Mouse (Mus musculus): Measurements from ENCODE around the gene Uox. TPM values are rescaled to one million over a fixed set of nuclear protein-coding genes. Genes with fewer than 3 reads are reported as not detected.

Uox gene
- polyA plus RNA-seq (2012; rRNA removed) = 0.11 and 0.75 TPM in 2 replicates

DNA sequence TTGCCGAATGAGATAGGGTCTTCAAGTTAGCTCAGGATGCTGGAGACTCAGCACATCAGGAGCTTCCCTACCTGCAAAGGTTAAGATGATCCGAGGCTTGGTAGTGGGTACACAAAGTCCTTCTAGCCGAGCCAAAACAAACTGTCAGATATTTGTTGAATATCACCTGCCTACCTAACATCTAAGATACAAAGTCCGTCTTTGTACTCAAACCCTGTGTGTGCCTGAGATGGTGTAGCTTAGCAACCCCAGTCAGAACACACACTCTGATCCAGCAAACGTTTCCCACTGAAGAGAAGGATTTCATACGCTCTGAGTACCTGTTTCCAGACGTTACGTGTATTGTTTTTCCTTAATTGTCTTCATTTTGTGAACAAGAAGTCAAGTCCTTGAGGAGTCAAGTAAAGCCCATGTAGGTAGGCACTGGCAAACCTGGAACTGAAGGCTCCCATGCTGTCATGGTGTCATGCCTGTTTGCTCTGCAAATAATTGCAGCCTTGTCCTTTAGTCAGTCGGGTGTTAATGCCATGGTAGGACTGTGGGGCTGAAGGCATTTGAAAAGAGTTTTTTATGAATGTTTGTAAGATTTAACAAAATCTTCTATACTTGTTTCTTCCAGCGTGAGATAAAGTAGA, at the start of gene Uox:
Gene Uox, plus strand, starts transcription at position 279 of the 635 bp plus-strand sequence.
- H3K4me3 ChIP-seq (ENCODE audit: control insufficient read depth, low read depth, low read length) = no peak within 1 kb of the TSS
- H3K4me1 ChIP-seq (ENCODE audit: control insufficient read depth, insufficient read depth, low read length) = no peaks in the 10 kb centered on the region
- H3K36me3 ChIP-seq (ENCODE audit: control insufficient read depth, insufficient read depth, low read length) = no peaks in the 10 kb centered on the region
- H3K27ac ChIP-seq (ENCODE audit: control insufficient read depth, insufficient read depth, low read depth, low read length) = no peak within 1 kb of the TSS
- TF ChIP-seq CTCF (IDR thresholded peaks at IDR 0.05; ENCODE audit: control insufficient read depth, insufficient read depth, insufficient replicate concordance, low read depth, low read length) (no peak), POLR2A (IDR thresholded peaks at IDR 0.05; ENCODE audit: control insufficient read depth, low read depth, low read length) (no peak)
- no peaks in the 10 kb centered on the region for H3K27me3 ChIP-seq (ENCODE audit: control insufficient read depth, insufficient read depth, low read length)

DNA sequence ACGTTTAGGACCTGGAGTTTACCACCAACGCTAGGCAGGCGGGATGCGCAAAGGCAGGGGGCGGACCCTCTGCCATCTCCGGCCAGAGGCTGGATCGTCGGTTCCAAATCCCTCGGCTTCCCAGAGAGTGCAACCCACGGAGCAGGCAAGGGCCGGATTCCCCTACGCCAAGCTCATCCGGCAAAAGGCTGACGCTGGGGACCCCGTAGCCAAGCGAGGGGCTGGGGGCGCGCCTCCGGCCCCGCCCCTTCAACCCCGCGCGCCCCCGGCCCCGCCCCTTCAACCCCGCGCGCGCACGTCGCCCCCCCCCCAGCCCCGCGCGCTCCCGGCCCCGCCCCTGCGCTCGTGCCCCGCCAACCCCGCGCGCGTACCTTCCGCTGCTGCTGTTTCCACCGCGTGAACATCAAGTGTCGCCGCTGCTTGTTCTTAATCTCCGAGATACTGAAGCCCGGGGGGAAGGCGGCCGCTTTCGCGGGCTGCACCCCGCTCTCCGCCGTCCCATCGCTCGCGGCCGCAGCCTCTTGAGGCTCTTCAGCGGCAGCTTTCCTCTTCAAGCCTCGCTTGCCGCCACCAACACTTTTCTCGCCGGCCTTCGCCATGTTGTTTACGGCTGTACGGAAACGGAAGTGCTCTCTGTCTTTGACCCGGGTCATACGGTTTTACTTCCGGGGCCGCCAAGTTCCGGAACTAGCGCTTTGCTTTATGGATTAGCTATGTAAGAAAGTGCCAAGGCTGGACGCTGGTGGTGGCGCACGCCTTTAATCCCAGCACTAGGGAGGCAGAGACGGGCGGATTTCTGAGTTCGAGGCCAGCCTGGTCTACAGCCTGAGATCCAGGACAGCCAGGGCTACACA, 49.2 kb upstream of the Uox start, which contains the start of gene Rpf1:
Gene Rpf1, minus strand, starts transcription at position 632 of the 854 bp plus-strand sequence.
- Histone ChIP-seq H3K36me3 (ENCODE audit: control insufficient read depth, insufficient read depth, low read length) (peaks cover 3% of the 10 kb centered on the region; the same call in 1 of the 2 replicates), H3K27me3 (ENCODE audit: control insufficient read depth, insufficient read depth, low read length) (no peaks in the 10 kb centered on the region), H3K4me1 (ENCODE audit: control insufficient read depth, insufficient read depth, low read length) (peaks cover 4% of the 10 kb centered on the region), H3K27ac (ENCODE audit: control insufficient read depth, insufficient read depth, low read depth, low read length) (peak within 1 kb of the TSS; percentile 99), H3K4me3 (ENCODE audit: control insufficient read depth, low read depth, low read length) (peak within 1 kb of the TSS; percentile 100)
- TF ChIP-seq CTCF (IDR thresholded peaks at IDR 0.05; ENCODE audit: control insufficient read depth, insufficient read depth, insufficient replicate concordance, low read depth, low read length) (no peak), POLR2A (IDR thresholded peaks at IDR 0.05; ENCODE audit: control insufficient read depth, low read depth, low read length) (peak; percentile 64)

DNA sequence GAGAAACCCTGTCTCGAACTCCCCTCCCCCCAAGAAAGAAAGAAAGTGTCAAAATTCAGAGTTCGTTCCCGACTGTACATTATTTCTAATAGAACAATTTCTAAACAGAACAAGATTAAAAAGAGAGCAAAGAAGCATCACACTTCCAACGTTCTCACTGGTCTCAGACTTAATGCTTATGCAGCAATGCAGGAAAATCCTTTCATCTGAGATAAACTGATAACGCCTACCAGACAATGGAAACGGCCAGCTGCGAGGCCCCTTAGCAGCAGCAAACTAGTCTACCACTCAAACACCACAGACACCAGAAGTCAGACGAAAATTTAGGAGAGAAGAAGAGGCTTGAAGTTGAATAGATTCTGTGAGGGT, 48.6 kb upstream of the Uox start:
- H3K36me3 ChIP-seq (ENCODE audit: control insufficient read depth, insufficient read depth, low read length) = peaks cover 3% of the 10 kb centered on the region; the same call in 1 of the 2 replicates
- H3K27me3 ChIP-seq (ENCODE audit: control insufficient read depth, insufficient read depth, low read length) = no peaks in the 10 kb centered on the region
- TF ChIP-seq CTCF (IDR thresholded peaks at IDR 0.05; ENCODE audit: control insufficient read depth, insufficient read depth, insufficient replicate concordance, low read depth, low read length) = no peak
- no peak for TF ChIP-seq POLR2A (IDR thresholded peaks at IDR 0.05; ENCODE audit: control insufficient read depth, low read depth, low read length)
- peak overlapping the region; percentile 100 for H3K4me3 ChIP-seq (ENCODE audit: control insufficient read depth, low read depth, low read length)
- peaks cover 4% of the 10 kb centered on the region for H3K4me1 ChIP-seq (ENCODE audit: control insufficient read depth, insufficient read depth, low read length)
- peak overlapping the region; percentile 99 for H3K27ac ChIP-seq (ENCODE audit: control insufficient read depth, insufficient read depth, low read depth, low read length)

DNA sequence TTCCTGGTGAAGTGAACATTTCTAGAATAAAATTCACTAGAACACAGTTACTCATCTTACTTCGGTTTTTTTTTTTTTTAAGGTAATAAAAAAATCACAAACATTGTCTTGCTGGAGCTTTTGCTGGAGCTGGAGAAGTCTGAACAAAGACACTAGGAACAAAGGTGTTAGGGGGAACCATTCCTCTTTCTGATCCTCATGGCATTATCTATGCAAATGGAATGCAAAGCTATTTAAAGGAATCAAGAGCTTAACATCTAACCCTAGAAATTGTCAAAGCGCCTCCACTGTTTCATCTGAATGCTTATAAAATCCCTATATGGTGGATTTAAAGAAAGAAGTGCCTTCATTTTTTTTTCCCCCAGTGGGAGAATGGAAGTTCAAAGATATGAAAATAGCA, 41.9 kb upstream of the Uox start:
- no peak overlapping the region for H3K4me3 ChIP-seq (ENCODE audit: control insufficient read depth, low read depth, low read length)
- H3K27me3 ChIP-seq (ENCODE audit: control insufficient read depth, insufficient read depth, low read length) = no peaks in the 10 kb centered on the region
- H3K4me1 ChIP-seq (ENCODE audit: control insufficient read depth, insufficient read depth, low read length) = no peaks in the 10 kb centered on the region
- H3K27ac ChIP-seq (ENCODE audit: control insufficient read depth, insufficient read depth, low read depth, low read length) = no peak overlapping the region
- TF ChIP-seq CTCF (IDR thresholded peaks at IDR 0.05; ENCODE audit: control insufficient read depth, insufficient read depth, insufficient replicate concordance, low read depth, low read length) (no peak), POLR2A (IDR thresholded peaks at IDR 0.05; ENCODE audit: control insufficient read depth, low read depth, low read length) (no peak)
- no peaks in the 10 kb centered on the region for H3K36me3 ChIP-seq (ENCODE audit: control insufficient read depth, insufficient read depth, low read length)

DNA sequence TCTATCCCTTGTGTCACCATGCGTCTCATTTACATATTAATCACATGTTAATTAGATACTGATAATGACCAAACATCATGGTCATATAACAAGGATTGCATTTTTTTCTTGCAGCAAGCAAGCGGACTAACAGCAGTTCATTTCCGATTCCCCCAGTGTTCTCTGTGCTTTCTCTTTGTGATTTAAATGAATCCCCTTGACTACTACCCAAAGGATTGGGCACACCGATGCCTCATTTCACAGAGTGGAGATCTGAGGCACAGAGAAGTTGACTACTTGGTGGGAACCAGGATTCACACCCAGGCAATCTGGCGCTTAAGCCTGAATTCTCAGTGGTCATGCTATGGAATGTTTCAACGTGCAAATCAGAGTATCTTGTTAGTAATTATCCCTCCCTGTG, 35.2 kb upstream of the Uox start:
- TF ChIP-seq CTCF (IDR thresholded peaks at IDR 0.05; ENCODE audit: control insufficient read depth, insufficient read depth, insufficient replicate concordance, low read depth, low read length) (no peak), POLR2A (IDR thresholded peaks at IDR 0.05; ENCODE audit: control insufficient read depth, low read depth, low read length) (no peak)
- Histone ChIP-seq H3K36me3 (ENCODE audit: control insufficient read depth, insufficient read depth, low read length) (no peaks in the 10 kb centered on the region), H3K4me1 (ENCODE audit: control insufficient read depth, insufficient read depth, low read length) (no peaks in the 10 kb centered on the region), H3K4me3 (ENCODE audit: control insufficient read depth, low read depth, low read length) (no peak overlapping the region), H3K27ac (ENCODE audit: control insufficient read depth, insufficient read depth, low read depth, low read length) (no peak overlapping the region), H3K27me3 (ENCODE audit: control insufficient read depth, insufficient read depth, low read length) (no peaks in the 10 kb centered on the region)

DNA sequence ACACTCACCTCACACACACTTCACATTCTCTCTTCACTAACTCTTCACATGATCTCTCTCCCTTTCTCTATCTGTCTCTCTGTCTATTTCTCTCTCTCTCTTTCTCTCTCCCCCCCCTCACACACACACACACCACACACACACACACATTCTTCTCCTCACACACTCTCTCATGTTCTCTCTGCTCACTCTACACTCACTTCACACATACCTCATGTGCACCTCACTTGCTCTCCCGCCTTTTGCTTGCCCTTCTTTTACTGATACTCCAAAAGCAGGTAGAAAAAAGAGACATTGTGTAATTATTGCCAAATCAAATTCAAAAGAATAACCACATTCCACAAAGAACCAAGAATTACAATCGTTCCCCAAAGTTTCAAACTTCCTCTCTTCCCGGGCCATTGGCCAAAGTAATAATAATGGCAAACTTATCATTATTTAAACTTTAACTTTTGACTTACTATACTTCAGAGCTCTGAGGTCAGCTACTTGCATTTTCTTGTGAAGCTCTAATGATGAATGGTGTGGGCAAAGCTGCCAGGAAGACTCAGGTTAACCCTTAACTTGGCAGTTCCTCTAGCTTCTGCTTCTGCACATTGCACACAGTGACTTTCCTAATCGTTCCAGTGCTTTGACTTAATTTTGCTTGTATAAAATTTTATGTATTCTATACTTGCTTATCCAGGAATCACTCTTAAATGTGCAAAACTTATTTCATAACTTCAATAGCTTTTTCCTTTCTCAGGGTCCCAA, 29.5 kb upstream of the Uox start:
- Histone ChIP-seq H3K27ac (ENCODE audit: control insufficient read depth, insufficient read depth, low read depth, low read length) (no peak overlapping the region), H3K4me3 (ENCODE audit: control insufficient read depth, low read depth, low read length) (no peak overlapping the region), H3K4me1 (ENCODE audit: control insufficient read depth, insufficient read depth, low read length) (no peaks in the 10 kb centered on the region), H3K27me3 (ENCODE audit: control insufficient read depth, insufficient read depth, low read length) (no peaks in the 10 kb centered on the region), H3K36me3 (ENCODE audit: control insufficient read depth, insufficient read depth, low read length) (no peaks in the 10 kb centered on the region)
- TF ChIP-seq CTCF (IDR thresholded peaks at IDR 0.05; ENCODE audit: control insufficient read depth, insufficient read depth, insufficient replicate concordance, low read depth, low read length) (no peak), POLR2A (IDR thresholded peaks at IDR 0.05; ENCODE audit: control insufficient read depth, low read depth, low read length) (no peak)

DNA sequence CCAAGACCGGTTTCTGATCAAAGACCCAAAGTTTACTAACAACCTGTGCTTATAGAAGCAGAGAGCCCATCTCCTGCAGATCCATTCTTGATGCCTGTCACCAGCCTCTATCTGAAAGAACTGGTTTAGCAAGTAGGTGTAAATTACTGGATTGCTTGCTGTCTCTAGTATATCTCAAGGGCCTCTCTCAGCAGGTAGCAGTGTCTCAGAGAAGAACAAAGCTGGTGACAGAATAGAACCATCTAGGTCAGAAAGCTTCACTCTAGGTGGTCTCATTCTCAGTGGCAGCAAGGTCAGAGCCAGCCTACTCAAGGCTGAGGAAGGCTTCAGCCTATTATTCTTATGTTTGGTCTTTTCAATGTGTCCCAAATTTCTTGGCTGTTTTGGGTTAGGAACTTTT, 26.6 kb upstream of the Uox start:
- TF ChIP-seq POLR2A (IDR thresholded peaks at IDR 0.05; ENCODE audit: control insufficient read depth, low read depth, low read length) = no peak
- no peak for TF ChIP-seq CTCF (IDR thresholded peaks at IDR 0.05; ENCODE audit: control insufficient read depth, insufficient read depth, insufficient replicate concordance, low read depth, low read length)
- H3K4me1 ChIP-seq (ENCODE audit: control insufficient read depth, insufficient read depth, low read length) = no peaks in the 10 kb centered on the region
- H3K27me3 ChIP-seq (ENCODE audit: control insufficient read depth, insufficient read depth, low read length) = no peaks in the 10 kb centered on the region
- H3K27ac ChIP-seq (ENCODE audit: control insufficient read depth, insufficient read depth, low read depth, low read length) = no peak overlapping the region
- H3K4me3 ChIP-seq (ENCODE audit: control insufficient read depth, low read depth, low read length) = no peak overlapping the region
- no peaks in the 10 kb centered on the region for H3K36me3 ChIP-seq (ENCODE audit: control insufficient read depth, insufficient read depth, low read length)
